Mouse (Mus musculus): ENCODE data around the gene Gm20431.
"Not testable (repeated sequence)": the region's sequence is repeated elsewhere in the genome, so short reads cannot be mapped to it uniquely, and the experiment has no call there.

Gene Gm20431

DNA sequence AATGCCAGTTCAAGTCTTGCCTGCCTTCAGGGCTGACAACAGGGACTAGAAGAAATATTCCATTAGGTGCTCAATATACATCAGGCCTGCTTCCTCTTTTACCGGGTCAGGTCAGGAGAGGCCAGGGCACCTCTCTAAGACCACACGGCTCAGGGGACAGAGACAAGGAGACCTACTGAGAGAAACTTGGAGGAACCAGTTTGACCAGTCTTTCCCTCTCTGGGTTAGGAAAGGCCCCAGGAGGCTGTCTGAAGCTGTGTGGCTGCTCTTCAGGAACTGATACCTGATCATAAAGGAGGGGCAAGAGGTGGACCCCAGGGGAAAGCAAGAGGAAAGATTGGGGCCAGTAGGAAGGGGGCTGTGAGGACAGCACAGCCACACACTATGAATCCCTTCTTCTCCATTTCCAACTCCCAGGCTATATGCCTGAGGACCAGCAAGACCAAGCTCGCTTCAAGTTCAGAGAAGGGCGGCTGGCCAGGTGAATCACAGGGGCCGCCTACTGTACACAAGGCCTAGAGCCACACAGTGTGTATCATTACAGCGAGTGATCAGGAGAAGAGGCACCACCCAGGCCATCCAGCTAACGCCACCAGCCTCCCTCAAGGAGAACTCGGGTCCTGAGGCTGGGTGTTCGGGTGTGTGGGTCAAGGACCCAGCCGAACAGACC, 2.0 kb downstream of the Gm20431 start:
- DNase-seq (ENCODE audit: low read depth, low spot score): no peak

DNA sequence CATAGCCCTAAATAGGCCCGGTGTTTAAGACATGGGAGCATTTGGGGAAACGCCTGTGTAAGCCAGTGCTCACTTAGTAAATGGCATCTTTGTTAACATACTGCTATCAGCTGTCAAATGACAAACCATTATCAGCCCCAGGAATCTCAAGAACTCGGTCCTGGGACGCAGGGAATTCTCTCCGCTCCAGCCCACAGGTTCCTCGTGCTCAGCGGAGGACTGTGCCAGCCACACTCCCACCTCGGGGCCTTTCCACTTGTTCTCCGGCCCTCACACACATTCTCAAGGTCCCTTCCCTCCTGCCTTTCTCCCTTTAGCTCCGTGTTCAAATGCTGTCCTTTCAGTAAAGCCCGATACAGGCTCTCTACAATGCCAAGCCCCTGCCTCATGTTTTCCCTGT, 2.6 kb downstream of the Gm20431 start:
- DNase-seq (ENCODE audit: low read depth, low spot score): no peak

DNA sequence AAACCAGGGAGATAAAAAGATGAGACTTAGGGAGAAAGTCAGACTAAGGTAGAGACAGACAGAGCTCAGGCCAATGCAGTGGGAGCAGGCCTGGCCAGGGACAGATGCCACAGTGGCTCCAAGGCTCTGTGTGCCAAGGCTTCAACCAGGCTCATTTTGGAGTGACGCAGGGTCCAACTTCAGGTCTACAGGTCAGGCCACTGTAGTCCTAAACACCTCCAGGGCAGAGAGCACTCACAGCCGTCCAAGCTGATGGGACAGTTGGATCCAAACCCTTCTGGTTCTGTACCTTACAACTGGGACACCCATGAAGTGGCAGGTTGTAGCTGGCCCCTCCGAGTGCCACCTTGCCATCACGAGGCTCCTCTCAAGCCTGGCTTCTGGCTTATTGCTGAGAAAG, 3.3 kb downstream of the Gm20431 start:
- DNase-seq (ENCODE audit: low read depth, low spot score): no peak

DNA sequence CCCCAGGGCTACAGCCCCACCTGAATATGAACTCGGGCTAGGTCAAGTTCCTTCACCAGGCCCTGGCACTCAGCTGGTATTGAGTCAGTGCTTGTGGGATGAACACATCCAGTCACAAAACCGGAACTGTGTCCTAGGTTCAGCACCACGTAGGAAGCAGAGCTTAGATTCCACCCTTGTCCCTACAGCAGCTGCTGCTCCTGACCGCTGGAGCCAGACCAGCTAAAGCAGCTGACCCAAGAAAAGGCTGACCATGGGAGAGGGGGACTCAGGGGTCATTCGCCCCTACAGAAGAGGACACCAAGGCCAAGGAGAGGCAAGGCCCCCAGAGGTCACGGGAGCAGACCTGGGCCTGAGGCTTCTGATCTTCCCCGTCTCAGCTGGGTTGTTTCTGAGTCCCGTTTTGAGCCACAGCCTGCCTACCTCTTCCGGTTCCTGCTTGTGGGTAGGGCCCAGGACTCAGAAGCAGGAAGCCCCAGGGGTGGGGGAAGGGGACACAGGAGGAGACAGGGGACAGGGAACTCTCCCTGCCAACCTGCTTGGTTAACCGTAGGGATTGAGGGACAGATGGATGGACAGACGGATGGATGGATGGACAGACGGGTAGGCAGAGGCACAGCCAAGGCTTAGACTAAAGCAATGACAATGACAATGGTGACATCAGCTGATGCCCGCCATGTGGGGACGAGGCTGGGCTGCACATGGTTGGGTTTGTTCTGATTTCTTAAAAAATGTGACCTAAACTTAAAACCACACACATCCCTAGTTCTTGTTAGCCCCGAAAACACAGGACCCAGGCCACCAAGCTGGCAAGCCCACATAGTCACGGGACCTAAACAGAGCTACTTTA, 4.4 kb downstream of the Gm20431 start:
- peak; percentile 47 for DNase-seq (ENCODE audit: low read depth, low spot score)

DNA sequence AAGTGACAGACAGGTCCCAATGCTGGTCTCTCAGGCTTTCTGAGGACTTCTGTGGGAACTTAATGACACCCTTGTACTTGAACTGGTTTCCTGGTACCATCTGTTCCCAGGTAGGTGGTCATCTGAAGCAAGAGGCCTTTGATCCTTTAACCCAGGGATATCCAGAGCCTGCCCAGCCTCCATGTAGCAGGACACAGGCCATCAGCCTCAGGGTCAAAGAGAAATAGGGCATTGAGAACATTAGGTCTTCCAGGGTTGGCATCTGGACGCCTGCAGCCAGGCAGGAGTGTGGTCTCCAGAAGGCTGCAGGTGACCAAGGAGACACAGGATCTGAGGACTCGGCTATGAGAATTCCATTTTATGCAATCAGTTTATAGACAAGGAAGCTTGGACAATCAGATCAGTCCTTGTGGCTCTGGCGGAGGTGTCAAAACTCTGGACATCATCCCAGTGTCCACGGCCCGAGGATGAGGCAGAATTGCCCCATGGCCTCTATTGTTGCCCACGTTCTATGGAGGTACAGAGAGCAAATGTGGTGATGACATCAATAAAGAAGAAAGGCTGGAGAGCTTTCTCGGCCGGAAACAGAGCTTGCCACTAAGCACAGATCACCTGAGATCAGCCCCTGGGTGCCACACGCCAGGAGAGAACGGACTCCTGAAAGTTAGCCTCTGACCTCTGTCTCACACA, 6.2 kb downstream of the Gm20431 start:
- no peak for DNase-seq (ENCODE audit: low read depth, low spot score)

DNA sequence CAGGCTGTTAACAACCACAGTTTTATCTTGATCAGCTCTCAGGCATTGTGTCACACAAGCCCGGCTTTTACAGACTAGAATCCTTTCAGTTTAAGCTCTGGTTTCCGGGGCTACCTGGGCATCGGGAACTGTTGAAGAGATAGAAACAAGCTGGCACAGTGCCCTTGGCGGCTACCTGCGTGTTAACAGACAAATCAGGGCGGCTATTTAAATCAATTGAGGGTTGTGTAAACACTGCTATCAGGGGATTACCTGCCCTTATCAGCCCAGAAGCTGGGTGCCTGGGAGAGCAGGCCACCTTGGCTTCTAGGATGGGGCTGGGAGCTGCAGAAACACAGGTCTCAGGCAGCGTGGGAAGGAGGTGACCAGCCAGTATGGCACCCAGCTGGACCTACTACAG, 8.6 kb downstream of the Gm20431 start:
- DNase-seq (ENCODE audit: low read depth, low spot score): no peak

DNA sequence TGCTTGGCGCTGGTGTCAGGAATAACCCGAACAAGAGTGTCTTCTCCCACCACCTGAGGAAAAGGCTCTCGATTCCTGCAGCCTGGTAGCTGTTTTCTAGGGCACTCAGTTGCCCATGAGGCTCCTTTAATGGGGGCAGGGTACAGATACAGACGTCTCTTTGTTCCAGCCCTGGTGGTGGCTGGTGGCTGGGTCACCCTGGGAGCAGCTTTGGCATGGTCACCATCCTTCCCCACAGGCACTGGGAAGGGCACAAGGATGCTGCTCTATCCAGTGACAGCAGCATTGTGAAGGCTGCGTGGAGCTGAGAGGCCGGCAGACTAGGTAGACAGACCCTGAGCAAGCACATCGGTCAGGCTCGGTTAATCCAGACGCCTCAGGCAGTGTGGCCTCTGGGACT, 9.7 kb downstream of the Gm20431 start:
- DNase-seq (ENCODE audit: low read depth, low spot score): peak; percentile 85

DNA sequence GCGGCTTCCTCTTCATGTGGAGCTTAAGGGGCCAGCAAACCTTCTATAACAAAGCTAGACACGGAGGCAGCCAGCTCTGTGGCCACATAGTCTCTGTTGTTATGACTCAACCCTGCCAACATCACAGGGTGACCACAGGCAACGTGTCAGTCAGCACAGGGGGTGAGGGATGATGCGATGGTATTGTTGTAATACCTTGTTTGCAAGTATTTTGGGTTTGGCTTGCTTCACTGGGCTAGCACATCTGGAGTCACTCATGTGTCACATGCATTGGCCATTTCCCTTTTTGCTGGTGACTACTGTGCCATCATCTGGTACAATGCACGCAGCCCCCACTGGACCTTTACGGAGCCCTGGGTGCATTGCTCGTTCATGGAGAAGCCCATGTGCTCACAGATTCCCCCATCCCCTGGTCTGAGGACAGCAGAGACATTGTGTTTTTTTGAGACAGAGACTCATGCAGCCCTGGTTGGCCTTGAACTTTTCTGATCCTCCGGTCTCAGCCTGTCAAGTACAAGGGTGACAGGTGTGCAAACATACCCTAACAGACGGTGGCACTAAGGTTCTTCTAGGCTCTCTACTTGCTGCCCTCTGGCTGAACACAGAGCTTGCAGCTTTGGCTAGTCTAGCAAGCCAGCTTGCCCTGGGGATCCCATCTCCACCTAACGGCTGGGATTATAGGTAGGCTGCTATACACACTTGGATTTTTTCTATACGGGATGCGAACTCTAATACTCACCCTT, 11.8 kb downstream of the Gm20431 start:
- no peak for DNase-seq (ENCODE audit: low read depth, low spot score)

DNA sequence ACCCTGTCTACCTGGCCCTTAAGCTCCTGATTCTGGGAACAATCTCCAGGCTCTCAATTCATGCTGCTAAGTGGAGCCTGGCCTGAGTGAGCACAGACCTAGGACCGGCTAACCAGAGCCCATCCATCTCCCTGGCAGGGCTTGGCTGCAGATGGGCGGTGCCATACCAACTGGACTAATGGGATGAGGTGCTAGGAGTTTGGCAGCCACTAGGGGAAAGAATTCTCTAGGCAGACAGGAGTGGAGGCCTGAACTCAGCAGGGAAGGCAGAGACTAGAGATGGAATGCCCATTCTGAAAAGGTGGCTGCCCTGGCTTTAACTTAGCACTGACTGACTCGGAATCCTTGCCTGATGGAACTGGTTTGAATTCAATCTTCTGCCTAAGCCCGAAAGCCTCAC, 14.9 kb downstream of the Gm20431 start:
- DNase-seq (ENCODE audit: low read depth, low spot score): no peak

DNA sequence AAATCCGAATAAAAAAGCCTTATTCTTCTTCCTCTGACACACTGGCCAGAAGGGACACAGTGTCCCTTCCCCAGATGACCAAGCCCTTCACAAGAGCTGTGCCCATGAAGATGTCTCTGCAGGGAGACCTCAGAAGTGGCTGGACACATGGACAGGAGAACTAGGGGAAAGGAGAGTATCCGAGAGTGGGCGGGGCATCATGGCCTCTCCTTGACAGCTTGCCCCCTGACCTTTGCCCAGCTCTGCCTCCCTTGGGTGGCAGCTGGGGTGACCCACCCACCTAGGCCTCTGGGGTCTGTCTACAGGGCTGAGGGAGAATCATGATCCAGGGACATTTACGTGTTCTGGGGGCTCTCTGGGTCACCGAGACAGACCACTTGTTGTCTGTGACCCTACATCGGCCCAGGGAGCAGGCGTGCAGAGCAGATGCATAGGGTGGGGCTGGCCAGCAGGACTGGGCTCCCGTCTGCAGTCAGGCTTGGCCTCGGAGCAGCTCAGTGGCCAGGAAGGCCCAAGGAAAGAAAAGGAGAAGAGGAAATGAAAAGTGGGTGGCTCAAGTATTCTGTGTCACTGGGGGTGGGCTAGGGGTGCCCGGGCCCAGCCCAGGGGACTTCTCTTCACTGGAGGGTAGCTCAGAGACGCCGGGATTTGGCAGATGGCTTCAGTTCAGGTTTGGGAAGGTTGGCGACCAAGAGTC, 17.8 kb downstream of the Gm20431 start:
- not testable (repeated sequence) for DNase-seq (ENCODE audit: low read depth, low spot score)

DNA sequence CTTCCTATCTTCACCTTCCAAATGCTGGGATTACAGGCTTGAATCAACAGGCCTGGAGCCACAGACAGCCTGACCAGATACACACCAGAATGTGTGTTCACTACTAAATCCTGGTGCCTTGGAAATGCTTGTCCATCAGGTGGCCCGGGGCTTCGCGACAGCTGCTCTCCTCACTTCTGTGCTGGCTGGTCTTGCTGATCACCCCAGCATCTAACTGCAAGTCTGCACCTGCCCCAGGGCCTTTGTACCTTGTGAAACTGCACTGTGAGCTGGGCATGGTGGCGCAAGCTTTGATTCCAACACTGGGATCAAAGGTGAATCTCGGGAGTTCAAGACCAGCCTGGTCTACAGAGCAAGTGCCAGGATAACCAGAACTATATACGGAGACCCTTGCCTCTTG, 19.1 kb downstream of the Gm20431 start:
- no peak for DNase-seq (ENCODE audit: low read depth, low spot score)

DNA sequence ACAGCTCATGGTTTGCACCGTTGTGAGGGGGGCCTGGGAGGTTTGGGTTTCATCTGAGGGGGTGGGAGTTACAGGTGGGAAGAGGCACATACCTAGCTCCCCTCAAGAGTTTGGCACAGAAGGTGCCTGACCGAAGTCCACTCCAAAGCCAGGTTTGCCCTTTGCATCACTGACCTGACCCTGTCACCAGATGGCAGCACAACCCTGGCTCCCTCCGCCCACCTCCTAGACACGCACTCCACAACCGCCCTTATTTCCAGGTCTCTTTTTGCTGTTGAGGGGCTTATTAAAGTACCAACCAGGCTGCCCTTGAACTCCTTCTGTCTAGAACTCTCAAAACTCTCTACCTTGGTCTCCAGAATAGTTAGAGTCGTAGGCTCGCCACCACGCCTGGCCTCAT, 20.0 kb downstream of the Gm20431 start:
- DNase-seq (ENCODE audit: low read depth, low spot score): peak; percentile 36

DNA sequence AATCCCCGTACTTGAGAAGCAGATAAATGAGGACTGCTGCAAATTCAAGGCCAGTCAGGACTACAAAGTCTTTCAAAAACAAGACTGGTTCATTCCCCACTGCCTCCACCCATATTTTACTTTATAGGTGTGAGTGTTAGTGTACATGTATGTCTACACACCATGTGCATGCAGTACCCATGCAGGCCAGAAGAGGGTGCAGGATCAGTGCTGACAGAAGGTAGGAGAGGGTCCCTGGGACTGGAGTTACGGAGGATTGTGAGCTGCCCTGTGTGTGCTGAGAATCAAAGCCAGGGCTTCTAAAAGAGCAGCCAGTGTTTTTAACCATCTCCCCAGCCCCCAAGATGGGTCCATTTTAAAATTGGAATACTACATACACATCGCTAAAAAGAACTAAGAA, 21.0 kb downstream of the Gm20431 start:
- DNase-seq (ENCODE audit: low read depth, low spot score): no peak

DNA sequence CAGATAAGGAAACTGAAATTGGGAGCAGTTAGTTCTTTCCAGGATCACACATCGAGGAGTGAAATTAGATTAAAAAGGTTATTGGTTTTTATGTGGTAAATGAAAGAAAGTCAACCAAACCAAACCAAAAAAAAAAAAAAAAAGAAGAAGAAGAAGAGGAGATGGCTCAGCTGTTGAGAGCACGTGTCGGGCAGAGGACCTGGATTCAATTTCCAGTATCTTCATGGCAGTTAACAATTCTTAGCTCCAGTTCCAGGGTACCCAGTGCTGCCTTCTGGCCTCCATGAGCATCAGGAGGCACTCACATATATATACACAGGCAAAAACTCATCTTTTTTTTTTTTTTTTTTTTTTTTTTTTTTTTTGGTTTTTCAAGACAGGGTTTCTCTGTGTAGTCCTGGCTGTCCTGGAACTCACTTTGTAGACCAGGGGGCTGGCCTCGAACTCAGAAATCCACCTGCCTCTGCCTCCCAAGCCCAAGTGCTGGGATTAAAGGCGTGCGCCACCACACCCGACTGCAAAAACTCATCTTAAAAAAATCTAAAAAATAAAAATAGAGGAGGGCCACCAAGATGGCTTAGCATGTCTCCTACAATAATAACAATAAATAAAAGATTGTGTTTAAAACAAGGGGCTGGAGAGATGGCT, 26.3 kb downstream of the Gm20431 start:
- no peak for DNase-seq (ENCODE audit: low read depth, low spot score)

DNA sequence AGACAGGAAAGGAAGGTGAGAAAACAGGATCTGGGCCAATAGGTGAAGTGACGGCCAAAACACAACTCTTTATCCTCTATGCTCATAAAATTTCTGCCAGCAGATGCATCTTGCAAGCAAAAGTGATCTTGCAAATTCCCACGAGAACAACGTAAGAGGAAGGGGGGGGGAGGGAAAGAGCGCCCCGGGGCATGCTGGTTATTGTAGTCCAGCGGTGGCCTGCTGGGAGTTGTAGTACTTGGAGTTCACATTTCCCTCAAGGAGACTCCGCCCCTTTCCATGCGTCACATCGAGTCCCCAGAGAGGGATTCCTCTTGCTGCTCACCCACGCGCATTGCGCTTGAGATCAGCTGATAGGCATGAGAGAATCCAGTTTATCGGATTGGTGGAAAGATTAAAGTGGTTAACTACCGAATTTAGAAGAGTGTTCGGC, 26.9 kb downstream of the Gm20431 start:
- peak; percentile 100 for DNase-seq (ENCODE audit: low read depth, low spot score)

DNA sequence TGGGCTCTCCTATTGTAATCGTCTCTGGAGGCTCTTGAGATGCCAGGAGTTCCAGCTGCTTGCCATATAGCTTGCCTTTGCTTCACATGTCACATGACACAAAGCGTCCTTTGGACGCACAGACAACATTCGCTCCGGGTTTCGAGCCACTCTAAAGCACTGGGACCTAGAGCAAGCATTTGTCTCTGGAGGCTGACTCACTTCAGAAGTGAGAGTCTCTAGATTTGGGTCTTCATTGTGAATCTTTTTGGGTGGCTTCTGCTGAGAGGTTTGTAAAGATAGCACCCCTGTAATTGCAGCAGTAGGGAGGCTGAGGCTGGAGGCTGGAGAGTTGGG, 27.8 kb downstream of the Gm20431 start:
- DNase-seq (ENCODE audit: low read depth, low spot score): no peak

DNA sequence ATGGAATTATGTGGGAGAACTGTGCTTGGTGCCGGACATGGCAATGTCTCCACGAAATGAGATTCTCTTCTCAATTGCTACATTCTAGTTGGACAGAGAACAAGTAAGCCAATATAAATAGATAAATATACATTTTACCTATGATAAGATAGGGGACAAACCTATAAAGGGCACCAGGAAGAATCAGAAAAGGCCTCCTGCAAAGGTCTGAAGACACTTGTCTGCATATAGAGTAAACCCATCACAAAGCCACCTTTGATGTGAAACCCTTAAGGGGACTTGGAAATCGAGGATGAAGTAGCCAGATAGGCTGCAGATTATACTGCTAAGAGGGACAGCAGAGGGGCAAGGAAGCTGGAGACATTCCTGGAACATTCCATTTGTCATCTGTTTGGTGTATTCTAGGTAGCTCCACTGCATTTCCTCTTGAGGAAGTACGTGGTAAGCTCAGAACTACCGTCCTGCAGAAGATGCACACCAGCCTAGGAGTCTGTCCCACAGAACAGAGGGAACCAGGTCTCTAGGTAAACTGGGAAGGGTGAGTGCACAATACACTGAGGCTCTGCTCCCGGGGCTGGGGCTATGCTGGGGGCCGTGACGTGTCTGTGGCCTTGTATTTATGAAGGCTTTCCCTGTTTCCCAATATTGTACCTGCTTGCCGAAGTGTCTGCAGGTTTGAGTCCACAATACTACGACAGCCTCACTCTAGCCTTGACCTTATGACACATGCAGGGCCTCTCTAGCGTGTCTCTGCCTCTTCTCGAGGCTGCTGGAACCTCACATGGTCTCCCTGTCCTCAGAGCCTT, 28.4 kb downstream of the Gm20431 start:
- DNase-seq (ENCODE audit: low read depth, low spot score): no peak

DNA sequence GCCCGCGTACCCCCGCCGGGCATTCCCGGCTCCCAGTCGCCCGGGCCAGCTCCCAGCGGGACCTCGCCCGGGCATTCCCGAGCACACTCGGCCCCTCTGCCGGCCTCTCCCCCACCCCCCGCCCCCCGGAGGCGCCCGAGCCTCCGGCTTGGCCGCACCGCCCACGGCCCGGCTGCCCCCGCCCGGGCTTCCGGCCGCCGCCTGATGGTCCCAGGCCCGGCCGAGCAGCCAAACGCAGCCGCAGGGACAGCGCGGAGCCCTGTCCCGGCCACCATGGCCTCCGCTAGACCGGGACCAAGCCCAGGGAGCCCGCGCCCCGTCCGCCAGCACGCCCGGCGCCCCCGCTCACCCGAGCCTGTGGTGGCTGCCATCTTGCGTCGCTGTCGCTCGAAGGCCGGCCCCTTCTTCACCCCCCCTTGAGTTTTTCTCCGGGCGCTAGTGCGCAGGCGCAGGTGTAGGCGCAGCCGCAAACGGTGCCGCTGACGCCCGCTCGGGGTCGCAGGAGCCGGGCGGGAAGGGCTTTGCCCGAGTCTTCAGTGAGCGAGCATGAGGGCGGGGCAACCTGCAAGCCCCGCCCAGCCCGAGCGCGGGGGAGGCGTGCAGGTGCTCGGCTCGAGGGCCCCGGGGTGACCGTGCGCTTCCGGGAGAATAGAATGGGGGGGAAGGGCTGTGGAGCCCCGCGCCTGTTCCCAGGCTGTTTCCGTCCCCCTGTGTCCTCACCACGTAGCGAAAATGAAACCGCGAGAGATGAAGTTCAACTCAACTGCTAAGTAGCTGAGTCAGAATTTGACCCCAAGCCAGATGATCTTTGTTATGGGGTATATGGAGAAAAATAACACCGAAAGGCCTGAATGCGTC, 29.5 kb downstream of the Gm20431 start, which contains the start of gene Ube2v1:
Gene Ube2v1, minus strand, starts transcription at position 505 of the 858 bp plus-strand sequence.
- peak; percentile 99 for DNase-seq (ENCODE audit: low read depth, low spot score)

DNA sequence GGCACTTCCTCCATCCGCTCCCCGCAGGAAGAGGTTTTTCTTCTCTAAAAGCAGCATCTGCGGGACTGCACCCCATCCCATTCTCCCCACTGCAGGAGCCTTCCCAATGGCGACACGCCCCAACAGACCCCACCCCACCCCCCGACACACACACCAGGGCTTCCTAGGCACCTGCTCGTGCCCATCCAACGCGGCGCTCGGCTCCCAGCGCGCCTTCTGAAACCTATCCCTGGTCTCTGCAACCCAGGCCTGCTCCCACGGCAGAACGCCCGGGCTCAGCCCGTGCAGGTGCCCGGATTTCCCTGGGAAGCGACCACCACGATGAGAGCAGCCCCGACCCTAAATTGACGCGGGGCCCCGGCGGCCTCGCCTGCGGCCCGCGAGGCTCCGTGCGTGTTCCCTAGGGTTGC, 30.1 kb downstream of the Gm20431 start:
- DNase-seq (ENCODE audit: low read depth, low spot score): peak; percentile 35
